Mouse (Mus musculus) fibroblast of lung, adult 2 months (primary cell): Measurements from ENCODE around the gene Agps.

Experiments
- DNase-seq: peaks from one replicate; pipeline ENCODE4 v3.0.0-alpha.2; 2011; ENCODE audit warnings: low read depth

Agps gene

DNA sequence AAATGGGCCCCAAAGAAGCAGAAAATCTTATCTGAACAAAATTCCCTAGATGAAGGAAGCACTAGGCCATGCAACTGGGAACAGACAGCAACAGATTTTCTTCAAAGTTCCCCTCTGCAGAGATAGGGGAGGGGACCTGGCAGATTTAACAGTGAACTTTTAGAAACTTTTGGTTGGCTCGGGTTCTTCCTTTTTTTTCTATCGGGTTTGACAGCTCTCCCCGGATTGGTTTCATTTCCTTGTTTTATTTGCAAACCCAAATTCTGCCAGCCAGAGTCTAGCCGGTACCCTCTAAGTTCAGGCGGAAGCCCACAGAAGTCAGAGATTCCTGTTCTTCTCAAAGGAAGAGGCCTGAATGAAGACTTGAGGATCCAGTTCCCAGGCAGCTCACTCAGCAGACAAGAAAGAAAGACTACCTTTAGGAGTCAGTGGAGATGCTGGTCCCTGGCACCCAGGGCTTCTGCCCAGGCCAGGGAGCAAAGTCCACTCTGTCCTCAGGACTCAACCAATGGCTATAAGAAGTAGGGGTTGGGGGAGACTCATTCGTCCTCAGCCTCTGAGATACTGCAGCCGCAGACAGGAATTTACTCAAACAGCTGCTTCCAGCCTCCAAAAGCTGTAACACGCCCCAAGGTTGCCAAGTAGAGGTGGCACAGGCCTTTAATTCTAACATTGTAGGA lies 2.9 kb upstream of the Agps start:
- no peak for DNase-seq

DNA sequence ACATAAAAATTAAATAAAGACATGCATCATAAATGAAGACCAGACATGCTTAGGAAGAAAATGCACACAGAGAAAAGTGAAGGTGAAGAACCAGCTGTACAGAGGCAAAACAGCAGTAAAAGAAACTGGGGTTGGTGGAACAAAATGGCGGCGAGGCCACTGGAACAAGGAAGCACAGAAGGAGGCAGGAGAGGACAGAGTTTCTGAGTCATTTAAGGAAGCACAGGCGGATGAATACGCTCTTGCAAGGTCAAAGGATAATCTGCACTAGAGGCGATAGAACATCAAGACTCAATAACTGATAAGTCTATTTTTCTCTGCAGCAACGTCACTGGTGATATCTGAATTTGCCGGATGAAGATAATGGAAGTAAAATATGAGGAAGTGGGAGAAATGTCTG lies 1.7 kb upstream of the Agps start:
- DNase-seq: no peak

DNA sequence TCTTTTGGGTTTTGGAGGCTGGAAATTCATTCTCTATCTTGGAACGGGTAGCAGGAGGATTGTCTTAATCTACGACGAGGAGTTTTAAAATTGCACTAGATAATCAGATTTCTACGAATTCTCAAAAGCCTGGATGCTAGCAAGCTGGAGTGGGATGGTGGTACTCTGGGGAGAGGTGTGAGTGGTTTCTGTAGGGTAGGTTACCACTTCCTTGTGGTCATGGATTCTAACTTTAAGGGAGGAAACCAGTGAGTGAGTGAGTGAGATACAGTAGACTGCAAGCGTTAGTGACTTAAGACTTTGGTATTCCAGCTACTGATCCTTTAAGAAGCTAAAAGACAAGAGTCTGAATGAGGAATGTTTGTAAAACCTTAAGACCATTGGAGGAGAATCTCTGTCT lies 804 bp downstream of the Agps start:
- DNase-seq: no peak

DNA sequence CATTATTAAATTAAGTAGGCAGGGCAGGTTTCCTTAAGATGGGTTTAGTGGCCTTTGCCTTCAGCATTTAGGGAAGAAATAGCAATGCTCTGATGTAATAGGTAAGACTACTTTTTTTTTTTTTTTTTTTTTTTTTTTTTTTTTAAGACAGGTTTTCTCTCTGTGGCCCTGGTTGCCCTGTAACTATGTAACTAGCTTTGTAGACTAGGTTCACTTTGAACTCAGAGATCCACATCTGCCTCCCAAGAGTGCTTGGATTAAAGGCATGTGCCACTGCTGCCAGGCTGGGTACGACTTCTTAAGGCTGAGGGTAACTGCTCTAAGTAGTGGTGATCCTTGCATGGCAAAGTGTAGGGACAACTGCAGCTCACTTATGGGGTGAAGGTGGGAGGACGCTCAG lies 2.5 kb downstream of the Agps start:
- DNase-seq: no peak

DNA sequence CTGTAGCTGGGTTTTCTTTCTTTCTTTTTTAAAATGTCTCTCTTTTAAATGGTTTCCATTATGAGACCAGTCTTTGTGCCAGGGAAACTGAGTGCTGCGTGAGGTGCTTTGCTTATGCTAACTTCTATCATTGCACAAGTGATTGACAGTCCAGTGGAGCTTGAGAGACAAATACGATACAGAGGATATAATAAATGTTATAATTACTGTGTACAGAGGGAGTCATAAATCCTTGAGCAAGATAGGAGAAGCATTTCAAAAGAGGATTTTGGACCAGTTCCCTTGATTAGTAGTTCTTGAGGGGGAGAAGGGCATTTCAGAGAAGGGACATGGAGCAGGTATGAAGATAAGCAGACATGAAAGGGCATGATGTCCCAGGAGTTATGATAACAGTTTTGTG lies 10.3 kb downstream of the Agps start:
- no peak for DNase-seq

DNA sequence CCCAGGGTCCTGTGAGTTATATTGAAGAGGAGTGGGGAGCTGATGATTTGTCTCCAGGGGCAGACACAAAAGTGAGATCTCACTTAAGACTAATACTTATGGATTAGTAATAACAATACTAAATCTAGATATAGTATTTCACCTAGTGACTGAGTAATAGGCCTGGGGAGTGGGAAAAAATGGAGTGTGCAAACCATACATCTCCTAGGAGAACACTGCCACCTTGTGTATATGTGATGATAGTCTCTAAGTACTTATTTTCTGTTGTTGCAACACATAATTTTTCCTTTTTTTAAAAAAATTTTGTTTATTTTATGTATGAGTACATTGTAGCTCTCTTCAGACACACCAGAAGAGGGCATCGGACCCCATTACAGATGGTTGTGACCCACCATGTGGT lies 15.7 kb downstream of the Agps start:
- no peak for DNase-seq

DNA sequence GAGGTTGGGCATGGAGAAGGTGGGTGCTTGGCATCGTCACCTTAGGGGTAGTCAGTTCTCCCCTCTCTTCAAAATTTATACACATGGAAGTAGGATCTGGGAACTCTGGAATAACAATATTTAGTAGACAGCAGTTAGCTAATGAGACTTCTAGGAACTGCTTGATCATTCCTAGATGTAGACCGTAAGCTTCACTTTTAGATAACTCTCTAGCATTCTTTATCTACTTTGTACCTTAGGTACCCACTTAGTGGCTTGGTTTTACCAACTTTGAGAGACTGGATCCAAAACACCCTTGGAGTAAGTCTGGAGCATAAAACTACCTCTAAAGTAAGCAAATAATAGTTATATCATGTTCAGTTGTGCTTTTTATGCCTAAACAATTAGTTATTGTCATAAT lies 20.5 kb downstream of the Agps start:
- no peak for DNase-seq

DNA sequence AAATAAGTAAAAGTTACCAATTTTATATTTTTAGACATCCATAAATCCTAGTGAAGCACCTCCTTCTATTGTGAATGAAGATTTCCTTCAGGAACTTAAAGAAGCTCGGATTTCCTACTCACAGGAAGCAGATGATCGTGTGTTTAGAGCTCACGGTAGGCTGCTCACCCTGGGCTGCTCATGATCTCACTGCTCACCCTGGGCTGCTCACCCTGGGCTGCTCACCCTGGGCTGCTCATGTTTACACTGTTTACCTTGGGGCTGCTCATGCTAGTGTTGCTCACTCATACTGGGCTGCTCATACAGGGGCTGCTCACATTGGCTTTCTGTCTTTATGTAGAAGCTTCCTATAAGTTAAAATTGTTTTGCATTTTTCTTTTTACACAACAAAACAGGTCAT lies 22.2 kb downstream of the Agps start:
- DNase-seq: no peak

DNA sequence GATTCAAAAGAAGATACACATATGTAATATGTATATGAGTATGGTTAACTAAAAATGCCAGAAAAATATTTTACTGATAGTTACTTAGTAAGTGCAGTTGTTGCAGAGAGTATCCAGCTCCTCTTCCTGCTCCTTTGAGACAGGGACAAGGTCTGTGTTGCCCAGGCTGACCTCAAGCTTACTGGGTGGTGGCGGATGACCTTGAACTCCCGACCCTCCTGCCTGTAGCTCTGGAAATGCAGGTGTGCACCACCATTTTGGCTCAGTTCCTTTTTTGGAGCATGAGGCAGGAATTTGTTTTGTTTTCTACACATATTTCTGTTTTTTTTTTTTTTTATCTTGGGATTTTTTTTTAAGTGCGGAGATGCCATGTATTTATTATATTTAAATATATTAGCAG lies 29.1 kb downstream of the Agps start:
- no peak for DNase-seq

DNA sequence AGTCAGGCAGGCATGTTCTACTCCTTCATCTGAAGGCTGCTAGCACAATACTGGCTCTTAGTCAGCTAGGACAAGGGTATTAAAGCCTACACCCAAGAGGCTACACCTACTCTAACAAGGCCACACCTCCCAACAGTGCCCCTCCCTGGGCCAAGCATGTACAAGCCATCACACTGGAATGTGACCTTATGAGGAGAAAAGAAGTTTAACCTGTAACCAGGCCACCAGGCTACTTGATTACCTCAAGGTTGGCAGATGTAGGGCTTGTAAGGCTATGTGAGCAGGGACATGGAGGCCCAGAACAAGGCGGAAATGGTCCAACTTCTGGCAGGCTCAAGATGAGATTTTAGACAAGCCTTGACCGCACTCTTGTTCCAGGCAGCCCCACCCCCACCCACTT lies 37.6 kb downstream of the Agps start:
- no peak for DNase-seq

DNA sequence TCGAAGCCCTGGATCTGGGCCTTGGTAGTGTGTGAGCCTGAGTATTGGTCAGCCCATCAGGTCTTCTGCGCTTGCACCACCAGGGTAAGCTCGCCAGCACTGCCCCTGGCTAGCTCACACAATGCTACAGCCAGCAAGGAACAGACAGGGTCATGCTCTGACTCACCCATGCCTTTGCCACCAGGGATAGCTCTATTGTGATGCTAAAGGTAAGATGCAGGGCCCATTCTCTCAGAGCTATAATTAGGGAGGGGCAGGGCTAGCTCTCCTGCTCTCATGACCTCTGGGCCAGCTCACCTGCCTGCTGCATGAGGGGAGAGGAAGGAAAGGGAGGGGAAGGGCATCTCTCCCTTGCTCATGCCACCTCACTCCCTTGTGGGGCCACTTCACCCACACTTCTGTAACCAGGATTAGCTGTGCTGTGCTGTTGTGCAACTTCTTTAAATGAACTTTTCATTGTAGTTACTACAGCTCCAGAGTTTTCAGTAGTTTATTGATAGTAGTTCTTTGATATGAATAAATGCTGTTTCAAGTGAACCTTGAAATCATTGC lies 42.1 kb downstream of the Agps start:
- DNase-seq: no peak

DNA sequence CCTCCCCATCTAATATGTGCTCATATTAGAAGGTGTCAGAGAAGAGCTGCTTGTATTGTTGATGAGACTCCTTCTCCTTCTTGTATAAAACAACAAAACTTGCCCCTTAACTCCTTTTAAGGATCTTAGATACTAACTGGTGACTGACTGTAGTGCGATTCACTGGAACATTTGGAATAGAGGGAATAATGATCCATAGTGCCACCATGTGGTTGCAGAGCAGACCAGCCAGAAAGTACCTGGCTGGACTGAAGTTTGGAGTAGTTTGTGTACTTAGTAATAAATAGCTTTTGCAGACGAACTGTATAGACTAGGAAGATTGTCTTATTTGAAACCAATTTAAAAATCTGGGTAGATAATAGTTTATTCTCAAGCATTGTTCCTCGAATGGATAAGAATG lies 47.8 kb downstream of the Agps start:
- DNase-seq: peak; percentile 25

DNA sequence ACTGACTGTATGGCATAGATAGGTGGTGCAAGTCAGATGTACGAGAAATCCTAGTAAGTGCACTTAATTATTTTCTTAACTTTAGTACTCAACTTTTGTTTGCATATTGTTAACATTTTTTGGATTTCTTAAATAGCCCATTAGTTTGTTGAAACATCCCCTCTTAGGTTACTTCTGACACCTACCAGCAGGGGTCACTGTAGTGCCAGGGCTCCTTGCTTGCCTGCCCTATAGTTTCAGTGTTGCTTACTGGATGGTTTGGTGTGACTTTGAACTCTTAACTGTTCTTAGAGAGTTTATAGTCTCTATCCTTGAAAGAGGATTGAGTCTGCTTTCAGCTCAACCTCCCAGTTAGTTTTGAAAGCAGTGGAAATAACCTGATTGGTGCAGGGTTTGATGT lies 51.6 kb downstream of the Agps start:
- DNase-seq: peak; percentile 29

DNA sequence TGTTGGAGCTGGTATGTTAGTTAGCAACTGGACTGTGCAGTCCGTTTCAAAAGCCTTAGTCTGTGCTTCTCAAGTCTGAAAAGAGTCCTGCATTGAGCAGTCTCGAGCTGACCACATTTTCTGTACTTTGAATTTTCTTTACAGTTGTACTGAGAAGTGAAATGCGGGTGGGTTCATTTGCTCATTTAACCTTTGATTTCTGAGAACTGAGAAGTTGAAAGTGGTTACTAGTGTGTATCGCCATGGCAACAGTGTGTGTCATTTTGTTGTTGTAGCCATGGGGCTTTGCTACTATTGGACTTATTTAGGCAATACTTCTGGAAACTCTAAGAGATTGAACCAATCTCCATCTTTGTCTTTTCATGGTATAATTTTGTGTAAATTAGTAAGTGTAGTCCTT lies 60.0 kb downstream of the Agps start:
- no peak for DNase-seq

DNA sequence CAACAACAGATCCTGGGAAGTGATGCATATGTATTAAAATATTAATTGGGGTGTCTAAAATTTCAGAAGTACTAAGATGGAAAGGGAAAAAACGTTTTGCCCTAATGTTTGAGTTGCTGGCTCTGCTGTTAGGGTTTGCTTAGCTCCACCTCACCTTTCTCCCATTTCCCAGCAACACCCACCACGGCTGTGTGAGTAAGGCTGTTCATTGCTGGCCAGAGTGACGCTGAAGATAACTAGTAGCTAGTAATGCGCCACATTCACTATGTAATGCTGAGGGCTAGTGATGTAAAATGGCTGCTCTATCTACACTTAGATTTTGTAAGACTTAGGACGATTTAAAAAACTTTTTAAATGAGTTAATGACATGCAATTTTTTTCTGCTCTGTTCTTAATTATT lies 63.7 kb downstream of the Agps start:
- DNase-seq: no peak

DNA sequence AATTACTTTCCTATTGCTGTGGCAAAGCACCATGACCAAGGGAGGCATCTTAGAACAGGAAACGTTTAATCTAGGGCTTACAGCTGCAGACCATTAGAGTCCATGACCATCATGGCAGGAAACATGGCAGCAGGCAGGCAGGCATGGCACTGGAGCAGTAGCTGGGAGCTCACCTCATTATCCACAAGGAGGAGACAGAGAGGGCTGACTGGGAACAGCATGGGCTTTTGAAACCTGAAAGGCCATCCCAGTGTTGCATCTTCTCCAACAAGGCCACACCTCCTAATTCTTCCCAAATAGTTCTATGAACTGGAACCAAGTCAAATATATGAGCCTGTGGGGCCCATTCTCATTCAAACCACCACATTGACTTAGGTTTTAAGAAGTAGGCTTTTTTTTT lies 68.3 kb downstream of the Agps start:
- no peak for DNase-seq

DNA sequence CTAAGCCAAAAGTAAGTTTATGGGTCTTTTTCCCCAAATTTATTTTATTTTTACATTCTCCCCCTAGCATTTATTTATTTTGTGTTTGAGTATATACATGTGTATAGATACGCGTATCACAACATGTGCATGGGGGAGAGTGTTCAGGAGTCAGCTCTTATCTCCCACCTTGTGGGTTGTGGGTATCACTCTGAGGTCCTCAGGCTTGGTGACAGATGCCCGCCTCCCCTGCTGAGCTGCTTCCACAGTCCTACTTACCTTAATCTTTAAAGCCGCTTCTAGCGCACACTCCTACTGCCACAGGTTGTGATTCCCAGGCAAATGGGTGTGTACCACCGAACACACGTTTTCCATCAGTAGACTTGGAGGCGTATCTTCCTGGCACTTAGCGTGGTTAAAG lies 69.9 kb downstream of the Agps start:
- DNase-seq: no peak

DNA sequence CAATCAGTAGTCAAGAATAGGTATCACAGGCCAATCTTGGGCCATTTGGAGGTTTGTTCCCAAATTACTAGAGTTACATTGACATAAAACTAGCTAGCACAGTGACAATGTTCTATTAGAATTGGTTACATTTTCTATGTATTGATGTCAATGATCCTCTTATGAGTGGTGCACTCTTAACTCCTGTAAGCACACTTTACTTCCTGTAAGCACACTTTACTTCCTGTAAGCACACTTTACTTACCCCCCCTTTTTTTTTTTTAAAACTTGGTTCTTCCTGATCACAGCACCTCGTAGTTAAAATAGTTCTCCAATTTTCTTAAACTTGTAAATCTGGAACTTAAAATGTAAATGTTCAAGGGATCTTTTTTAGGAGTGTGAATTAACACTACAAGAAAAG lies 75.2 kb downstream of the Agps start:
- no peak for DNase-seq

DNA sequence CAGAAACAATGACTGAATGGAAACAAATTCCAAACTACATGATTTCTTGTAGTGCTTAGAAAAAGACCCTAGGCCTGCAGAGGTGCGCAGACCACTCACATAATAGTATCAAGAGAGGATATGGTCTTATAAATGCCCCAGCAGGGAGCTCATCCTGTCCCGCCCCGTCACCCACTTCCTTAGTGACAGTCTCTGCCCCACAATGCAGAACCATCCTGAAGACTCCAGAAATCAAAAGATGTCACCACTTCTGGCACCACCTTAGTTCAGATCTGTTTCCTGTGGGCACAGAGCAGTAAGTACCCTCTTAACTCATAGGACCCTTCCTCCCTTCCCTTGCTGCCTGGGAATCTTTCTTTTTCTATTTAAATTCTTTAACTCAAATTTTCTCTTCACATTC lies 83.1 kb downstream of the Agps start:
- DNase-seq: no peak

DNA sequence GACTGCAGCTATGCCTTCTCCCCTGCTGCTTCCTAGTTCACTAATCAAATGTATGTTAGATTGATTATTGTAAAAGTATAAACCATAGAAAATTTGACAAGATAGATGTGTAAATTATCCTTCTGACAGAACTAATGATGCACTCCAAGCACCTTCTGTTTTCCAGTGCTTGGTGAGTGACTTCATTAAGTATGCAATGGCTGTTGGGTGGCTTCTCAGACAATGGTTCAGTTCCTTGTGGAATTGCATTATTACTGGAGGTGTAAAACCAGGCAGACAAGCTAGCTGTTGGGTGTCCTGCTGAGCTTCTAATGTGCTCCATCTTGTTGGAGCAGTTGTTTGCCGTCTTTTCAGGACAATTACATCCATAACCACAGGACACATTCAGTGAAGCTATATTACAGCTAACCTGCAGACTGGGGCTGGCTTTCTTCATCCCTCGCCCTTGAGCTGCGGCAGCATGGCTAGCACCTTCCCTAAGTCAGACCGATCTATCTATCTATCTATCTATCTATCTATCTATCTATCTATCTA lies 91.9 kb downstream of the Agps start:
- DNase-seq: no peak

DNA sequence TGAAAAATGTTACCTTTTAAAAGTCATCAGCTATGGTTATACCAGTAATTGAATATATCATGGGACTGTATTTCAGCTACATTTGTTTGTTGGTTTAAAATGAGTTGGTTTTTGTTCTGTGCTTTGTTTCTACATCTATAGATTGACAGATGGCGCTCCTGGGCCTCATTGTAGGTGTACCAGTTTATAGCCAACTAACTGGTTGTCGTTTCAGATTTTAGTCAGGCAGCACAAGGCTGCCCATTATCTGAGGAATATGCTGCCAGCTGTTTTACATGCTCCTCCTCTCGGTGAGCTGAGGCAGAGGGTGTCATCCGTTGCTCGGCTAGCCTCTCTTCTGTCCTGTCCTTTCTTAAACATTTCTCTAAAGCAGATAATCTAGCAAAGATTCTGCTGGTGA lies 94.1 kb downstream of the Agps start:
- no peak for DNase-seq

DNA sequence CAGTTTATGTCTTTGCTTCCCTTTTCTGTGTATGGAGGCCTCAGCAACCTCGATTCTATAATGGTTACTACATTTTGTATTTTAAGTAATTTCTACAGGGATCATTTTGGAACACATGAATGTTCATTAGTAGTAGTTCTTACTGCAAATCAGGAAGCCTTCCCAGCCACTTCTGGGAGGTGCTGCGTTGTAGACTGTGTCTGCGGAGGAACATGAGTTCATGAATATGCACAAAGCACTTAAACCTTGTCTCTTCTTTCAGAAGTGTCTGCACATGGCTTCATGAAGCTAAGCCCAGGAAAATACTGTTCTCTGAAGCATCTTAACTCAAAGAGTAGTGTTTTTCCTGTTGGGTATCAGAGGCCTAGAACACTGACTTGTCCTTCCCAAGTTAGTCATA lies 96.0 kb downstream of the Agps start:
- DNase-seq: no peak

DNA sequence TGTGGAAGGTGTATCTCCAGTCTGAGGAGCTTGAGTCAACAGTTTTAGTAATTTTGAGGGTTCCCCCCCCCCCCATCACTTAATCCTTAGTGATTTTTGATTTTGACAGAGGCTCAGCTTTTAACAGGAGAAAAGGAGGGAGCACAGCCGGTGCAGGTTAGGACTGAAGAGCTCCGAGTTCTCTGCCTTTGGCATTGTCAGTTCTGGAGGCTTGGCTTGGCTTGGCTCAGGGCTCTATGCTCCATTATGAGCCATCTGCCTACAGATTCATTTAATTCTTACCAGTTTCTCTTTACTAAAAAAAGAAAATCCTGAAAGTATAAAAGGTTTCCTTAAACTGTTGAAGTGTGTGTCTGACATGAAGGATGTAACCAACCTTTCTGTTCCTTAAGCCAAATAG lies 97.2 kb downstream of the Agps start:
- DNase-seq: no peak

DNA sequence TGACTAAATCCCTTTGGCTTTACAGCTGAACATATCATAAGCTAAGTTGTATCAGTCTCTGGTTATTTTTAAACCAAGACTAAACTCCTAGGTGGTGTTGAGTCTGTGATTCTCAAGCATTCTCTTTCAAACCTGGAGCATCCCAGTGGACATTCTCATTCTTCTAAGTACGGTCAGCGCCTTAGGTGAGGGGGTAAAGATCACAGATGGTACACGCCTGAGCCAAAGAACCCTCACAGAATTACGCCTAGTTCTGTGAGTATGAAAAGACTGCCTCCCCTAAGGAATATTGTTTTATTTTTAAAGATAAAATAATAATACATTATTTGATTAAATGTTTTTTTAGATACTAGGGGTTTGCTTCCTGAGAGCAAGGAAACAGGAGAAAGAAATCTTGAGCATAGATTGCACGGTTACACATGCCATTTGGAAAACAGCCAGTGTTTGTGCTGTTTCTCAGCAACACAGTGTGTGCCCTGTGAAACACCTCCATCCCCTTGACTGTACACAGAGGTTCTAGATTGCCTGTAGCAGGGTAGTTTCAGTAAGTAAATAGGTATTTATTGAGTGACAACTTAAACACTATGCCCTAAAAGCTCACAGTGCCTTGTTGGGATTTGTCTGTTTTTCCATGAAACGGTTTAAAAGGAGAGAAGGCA lies 97.9 kb downstream of the Agps start:
- no peak for DNase-seq
